Mouse (Mus musculus): ENCODE measurements at regions not wholly inside any gene's neighbourhood (a gene's known extent, or its start where the extent isn't known, plus 50 kb on each side); places are given as distances from the start of the nearest gene placed in this dataset.
A peak's percentile ranks its signal among the peaks of the same experiment; 100 is the strongest.
"Not testable (repeated sequence)": the region's sequence is repeated elsewhere in the genome, so short reads cannot be mapped to it uniquely, and the experiment has no call there.

GRCm38 (mm10) chr7:73031407-73031806, 343.9 kb upstream of the Rgma start:
- DNase-seq (ENCODE audit: low read depth) = no peak

GRCm38 (mm10) chr7:73032316-73032980, 342.9 kb upstream of the Rgma start:
- peak; percentile 18 for DNase-seq (ENCODE audit: low read depth)

GRCm38 (mm10) chr7:73036801-73037555, 338.3 kb upstream of the Rgma start:
- DNase-seq (ENCODE audit: low read depth) = peak; percentile 28

GRCm38 (mm10) chr7:73037638-73038037, 337.7 kb upstream of the Rgma start:
- DNase-seq (ENCODE audit: low read depth) = no peak

- DNase-seq (ENCODE audit: low read depth) = no peak
These were observed 335.4 kb upstream of the Rgma start for GRCm38 (mm10) chr7:73039921-73040320.

- peak; percentile 67 for DNase-seq (ENCODE audit: low read depth)
These were observed 331.0 kb upstream of the Rgma start for GRCm38 (mm10) chr7:73044316-73044715.

- DNase-seq (ENCODE audit: low read depth) = peak; percentile 59
These were observed 319.4 kb upstream of the Rgma start for GRCm38 (mm10) chr7:73055891-73056290.

GRCm38 (mm10) chr7:73063556-73063955, 311.8 kb upstream of the Rgma start:
- no peak for DNase-seq (ENCODE audit: low read depth)

GRCm38 (mm10) chr7:73068534-73068933, 306.8 kb upstream of the Rgma start:
- peak; percentile 11 for DNase-seq (ENCODE audit: low read depth)

- peak; percentile 77 for DNase-seq (ENCODE audit: low read depth)
These were observed 306.0 kb upstream of the Rgma start for GRCm38 (mm10) chr7:73069352-73069751.

- DNase-seq (ENCODE audit: low read depth) = not testable (repeated sequence)
These were observed 299.9 kb upstream of the Rgma start for GRCm38 (mm10) chr7:73075391-73075790.

GRCm38 (mm10) chr7:73087496-73088185, 287.7 kb upstream of the Rgma start:
- DNase-seq (ENCODE audit: low read depth) = no peak

GRCm38 (mm10) chr7:73088321-73088720, 287.0 kb upstream of the Rgma start:
- no peak for DNase-seq (ENCODE audit: low read depth)

- no peak for DNase-seq (ENCODE audit: low read depth)
These were observed 283.6 kb upstream of the Rgma start for GRCm38 (mm10) chr7:73091758-73092157.

- peak; percentile 35 for DNase-seq (ENCODE audit: low read depth)
These were observed 281.2 kb upstream of the Rgma start for GRCm38 (mm10) chr7:73094059-73094458.

GRCm38 (mm10) chr7:73118871-73119270, 256.4 kb upstream of the Rgma start:
- DNase-seq (ENCODE audit: low read depth) = peak; percentile 51

- DNase-seq (ENCODE audit: low read depth) = peak; percentile 48
These were observed 255.0 kb upstream of the Rgma start for GRCm38 (mm10) chr7:73120276-73120675.

- no peak for DNase-seq (ENCODE audit: low read depth)
These were observed 250.3 kb upstream of the Rgma start for GRCm38 (mm10) chr7:73124976-73125375.

- DNase-seq (ENCODE audit: low read depth) = no peak
These were observed 249.4 kb upstream of the Rgma start for GRCm38 (mm10) chr7:73125864-73126263.

- peak; percentile 44 for DNase-seq (ENCODE audit: low read depth)
These were observed 239.5 kb upstream of the Rgma start for GRCm38 (mm10) chr7:73135786-73136185.

- peak; percentile 7 for DNase-seq (ENCODE audit: low read depth)
These were observed 237.0 kb upstream of the Rgma start for GRCm38 (mm10) chr7:73138269-73138668.

GRCm38 (mm10) chr7:73138861-73139493, 236.3 kb upstream of the Rgma start:
- DNase-seq (ENCODE audit: low read depth) = no peak

Data from NIH3T3 (cell line).